Mouse (Mus musculus) effector memory CD4-positive, alpha-beta T cell, adult 5 months (primary cell): Measurements from ENCODE around the gene Olfr1242. TPM values are rescaled to one million over a fixed set of nuclear protein-coding genes. Genes with fewer than 3 reads are reported as not detected.

Experiments
- polyA plus RNA-seq: library from polyadenylated mRNA; unstranded; fragments of 100-300 nt; shearing (Covaris generic); gene quantifications from one replicate; pipeline ENCODE4 v1.2.1, GENCODE M21; 2017

Olfr1242 gene
- not detected for polyA plus RNA-seq

GRCm38 (mm10) chr2:89498235-89498634 is at the start of gene Olfr1242:
Gene Olfr1242 (minus strand): TSS chr2:89498335.

GRCm38 (mm10) chr2:89531387-89531786 is 33.3 kb upstream of the Olfr1242 start, which contains the start of gene Olfr1243:
Gene Olfr1243 (minus strand): TSS chr2:89531487.

GRCm38 (mm10) chr2:89487026-89487425 is 11.1 kb downstream of the Olfr1242 start, which contains the start of gene Olfr1241:
Gene Olfr1241 (minus strand): TSS chr2:89487126.

GRCm38 (mm10) chr2:89442900-89443299 is 55.2 kb downstream of the Olfr1242 start, which contains the start of gene Olfr1240:
Gene Olfr1240 (minus strand): TSS chr2:89443000.

Other genes starting within 250 kb of the Olfr1242 start
- not detected for gene Olfr1228, start 244.3 kb downstream of the Olfr1242 start, polyA plus RNA-seq
- gene Olfr1229, start 210.3 kb downstream of the Olfr1242 start, polyA plus RNA-seq: 0.11 TPM
- not detected for gene Olfr1230, start 201.1 kb downstream of the Olfr1242 start, polyA plus RNA-seq
- not detected for gene Olfr1231, start 191.3 kb downstream of the Olfr1242 start, polyA plus RNA-seq
- gene Olfr1232, start 168.7 kb downstream of the Olfr1242 start, polyA plus RNA-seq: not detected
- gene Olfr1233, start 155.9 kb downstream of the Olfr1242 start, polyA plus RNA-seq: not detected
- not detected for gene Olfr1234, start 133.5 kb downstream of the Olfr1242 start, polyA plus RNA-seq
- gene Olfr1238, start 88.7 kb downstream of the Olfr1242 start, polyA plus RNA-seq: 0.07 TPM
- gene Olfr1239, start 77.9 kb downstream of the Olfr1242 start, polyA plus RNA-seq: not detected
- not detected for gene Olfr1240, start 55.3 kb downstream of the Olfr1242 start, polyA plus RNA-seq
- not detected for gene Olfr1241, start 11.2 kb downstream of the Olfr1242 start, polyA plus RNA-seq
- not detected for gene Olfr1243, start 33.2 kb upstream of the Olfr1242 start, polyA plus RNA-seq
- gene Olfr1245, start 80.1 kb upstream of the Olfr1242 start, polyA plus RNA-seq: not detected
- not detected for gene Olfr1246, start 94.8 kb upstream of the Olfr1242 start, polyA plus RNA-seq
- not detected for gene Olfr1247, start 115.8 kb upstream of the Olfr1242 start, polyA plus RNA-seq
- not detected for gene Olfr1248, start 119.9 kb upstream of the Olfr1242 start, polyA plus RNA-seq
- not detected for gene Olfr1249, start 136.6 kb upstream of the Olfr1242 start, polyA plus RNA-seq
- gene Olfr1250, start 163.1 kb upstream of the Olfr1242 start, polyA plus RNA-seq: not detected
- gene Olfr1251, start 173.6 kb upstream of the Olfr1242 start, polyA plus RNA-seq: not detected
- not detected for gene Olfr1252, start 226.7 kb upstream of the Olfr1242 start, polyA plus RNA-seq